Mouse (Mus musculus): ENCODE measurements around the gene Gm4881.

- TF ChIP-seq CTCF (IDR thresholded peaks at IDR 0.05 in 2 of 3, conservative IDR thresholded peaks at IDR 0.05 in 1 of 3; ENCODE audit: control insufficient read depth in 1 of 3, insufficient read depth in 1 of 3, low read depth in 2 of 3, low read length in 3 of 3, poor library complexity in 1 of 3, severe bottlenecking in 1 of 3) (peak; percentile 52 to 63 (median 57)), TAL1 (IDR thresholded peaks at IDR 0.05; ENCODE audit: low read length) (no peak), NRF1 (IDR thresholded peaks at IDR 0.05; ENCODE audit: insufficient read depth, low read depth, low read length, poor library complexity, severe bottlenecking) (no peak), POLR2AphosphoS5 (IDR thresholded peaks at IDR 0.05; ENCODE audit: borderline replicate concordance, low read depth, low read length) (no peak), MYC (IDR thresholded peaks at IDR 0.05; ENCODE audit: low read depth, low read length) (no peak), HCFC1 (IDR thresholded peaks at IDR 0.05; ENCODE audit: low read depth, low read length) (no peak), ETS1 (IDR thresholded peaks at IDR 0.05; ENCODE audit: low read depth, low read length) (no peak), GATA1 (IDR thresholded peaks at IDR 0.05; ENCODE audit: low read depth, low read length) (no peak), ZC3H11A (IDR thresholded peaks at IDR 0.05; ENCODE audit: low read depth, low read length) (no peak), ZKSCAN1 (IDR thresholded peaks at IDR 0.05; ENCODE audit: low read depth, low read length) (no peak), POLR2AphosphoS2 (IDR thresholded peaks at IDR 0.05; ENCODE audit: low read length) (no peak), USF1 (IDR thresholded peaks at IDR 0.05; ENCODE audit: low read depth, low read length) (no peak)
Observed at GRCm38 (mm10) chr7:24985799-24986198, 41.5 kb upstream of the Gm4881 start.
